Mouse (Mus musculus) heart, embryonic 13.5 days (tissue): ENCODE measurements around the gene Tor4a. TPM values are rescaled to one million over a fixed set of nuclear protein-coding genes. Genes with fewer than 3 reads are reported as not detected.
A peak's percentile ranks its signal among the peaks of the same experiment; 100 is the strongest.

ENCODE experiments used
- ATAC-seq: fragments of 200-750 bp; cut with Nextera tagmentation; 2 replicates; pipeline ENCODE4 v1.8.0; 2017; ENCODE audit warnings: moderate TSS enrichment; ENCODE audit not compliant: insufficient number of reproducible peaks, low FRiP score, low TSS enrichment; ENCODE audit errors: extremely low read depth
- H3K27ac ChIP-seq: fragments of 300-500 bp; sonication (generic); replicated peaks from 2 replicates; pipeline ENCODE4 v1.5.1; 2015; ENCODE audit warnings: moderate library complexity, mild to moderate bottlenecking, inconsistent platforms
- H3K27me3 ChIP-seq: fragments of 300-500 bp; sonication (generic); replicated peaks from 2 replicates; pipeline ENCODE4 v1.6.1; 2015; ENCODE audit warnings: mild to moderate bottlenecking, inconsistent platforms
- H3K36me3 ChIP-seq: fragments of 300-500 bp; sonication (generic); 2 replicates; pipeline ENCODE4 v1.6.1; 2015; ENCODE audit warnings: mild to moderate bottlenecking, inconsistent platforms
- H3K4me1 ChIP-seq: fragments of 300-500 bp; sonication (generic); 2 replicates; pipeline ENCODE4 v1.6.1; 2015; ENCODE audit warnings: inconsistent platforms
- H3K4me2 ChIP-seq: fragments of 300-500 bp; sonication (generic); 2 replicates; pipeline ENCODE4 v1.6.1; 2015; ENCODE audit warnings: inconsistent platforms, mild to moderate bottlenecking, moderate library complexity
- H3K4me3 ChIP-seq: fragments of 300-500 bp; sonication (generic); 2 replicates; pipeline ENCODE4 v1.5.1; 2015; ENCODE audit warnings: moderate library complexity, mild to moderate bottlenecking, inconsistent platforms
- H3K9ac ChIP-seq: fragments of 300-500 bp; sonication (generic); 2 replicates; pipeline ENCODE4 v1.6.1; 2015; ENCODE audit warnings: inconsistent platforms, mild to moderate bottlenecking, moderate library complexity
- H3K9me3 ChIP-seq: fragments of 300-500 bp; sonication (generic); 2 replicates; pipeline ENCODE4 v1.6.1; 2016; ENCODE audit warnings: inconsistent platforms
- WGBS: fragments of 180-500 bp; shearing (Covaris S2); methylation state at CpG from one replicate; pipeline ENCODE4 v1.1.7; 2015; ENCODE audit warnings: mixed read lengths; 5-methylcytosine and 5-hydroxymethylcytosine counted together
- polyA plus RNA-seq: library from polyadenylated mRNA; unstranded; fragments of >200 nt; fragmentation: Nextera tagmentation; extraction: Ambion mirVana; gene quantifications from 2 replicates; pipeline ENCODE4 v1.2.1, GENCODE M21; 2015

Tor4a gene
- 6.4 and 6.9 TPM in 2 replicates for polyA plus RNA-seq

- H3K36me3 ChIP-seq = peaks cover 24% of the 10 kb centered on the region
These were observed at the start of gene Tor4a for GRCm38 (mm10) chr2:25196172-25196954. Tor4a (minus strand) TSS chr2:25196886.

GRCm38 (mm10) chr2:25244144-25244543 lies 47.5 kb upstream of the Tor4a start:
- H3K4me1 ChIP-seq = peaks cover 25% of the 10 kb centered on the region
- no peak for ATAC-seq
- H3K9me3 ChIP-seq = no peaks in the 10 kb centered on the region
- no peak overlapping the region for H3K4me2 ChIP-seq
- peaks cover 43% of the 10 kb centered on the region for H3K27me3 ChIP-seq
- no peak overlapping the region for H3K27ac ChIP-seq
- H3K4me3 ChIP-seq = no peak overlapping the region
- H3K9ac ChIP-seq = no peak overlapping the region
- 79% methylated on average over 4 of the region's 4 CpGs for WGBS
- H3K36me3 ChIP-seq = peaks cover 27% of the 10 kb centered on the region

More at GRCm38 (mm10) chr2:25196172-25196954, at the start of gene Tor4a:
- peak within 1 kb of the TSS; percentile 46 for H3K4me3 ChIP-seq
- peaks cover 51% of the 10 kb centered on the region for H3K4me1 ChIP-seq
- peak within 1 kb of the TSS; percentile 70 for H3K4me2 ChIP-seq
- H3K9ac ChIP-seq = peak within 1 kb of the TSS; percentile 68
- peaks cover 30% of the 10 kb centered on the region for H3K27me3 ChIP-seq
- ATAC-seq = peak; percentile 33
- peak within 1 kb of the TSS; percentile 80 for H3K27ac ChIP-seq
- WGBS = 7% methylated on average over 8 of the region's 8 CpGs
- no peaks in the 10 kb centered on the region for H3K9me3 ChIP-seq

GRCm38 (mm10) chr2:25243342-25243741 lies 46.7 kb upstream of the Tor4a start:
- H3K4me1 ChIP-seq = peaks cover 25% of the 10 kb centered on the region
- peaks cover 19% of the 10 kb centered on the region for H3K36me3 ChIP-seq
- no peak overlapping the region for H3K9ac ChIP-seq
- H3K4me2 ChIP-seq = no peak overlapping the region
- no peak for ATAC-seq
- no peaks in the 10 kb centered on the region for H3K9me3 ChIP-seq
- 64% methylated on average over 8 of the region's 8 CpGs for WGBS
- H3K4me3 ChIP-seq = no peak overlapping the region
- H3K27me3 ChIP-seq = peaks cover 48% of the 10 kb centered on the region
- no peak overlapping the region for H3K27ac ChIP-seq

DNA sequence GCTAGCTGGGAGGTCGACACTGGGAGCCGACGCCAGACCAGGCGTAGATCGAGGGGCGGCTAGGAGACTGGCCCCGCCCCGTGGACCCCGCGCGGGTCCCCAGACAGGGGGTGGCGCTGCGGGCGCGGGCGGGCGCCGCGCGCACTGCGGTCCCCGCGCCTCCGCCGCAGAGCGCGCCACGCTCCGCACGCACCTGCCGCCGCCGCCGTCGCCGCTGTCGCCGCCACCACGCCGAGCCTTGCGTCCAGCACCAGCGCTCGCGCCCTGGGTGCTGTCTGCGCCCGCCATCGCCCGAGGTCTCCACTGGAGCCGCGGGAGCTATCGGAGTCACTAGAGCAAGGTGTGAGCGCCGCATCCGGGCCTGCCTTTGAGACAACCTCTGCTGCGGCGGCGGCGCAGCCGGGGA lies 45.4 kb upstream of the Tor4a start, which contains the start of the genes Rnf208 and Cysrt1:
TSS of gene Rnf208 (plus strand) at position 155 of the 406 bp plus-strand sequence.
TSS of gene Cysrt1 (minus strand) at position 352 of the 406 bp plus-strand sequence.
- H3K4me1 ChIP-seq = peaks cover 25% of the 10 kb centered on the region
- peaks cover 55% of the 10 kb centered on the region for H3K27me3 ChIP-seq
- no peak for ATAC-seq
- H3K27ac ChIP-seq = no peak within 1 kb of the TSS
- H3K9ac ChIP-seq = peak within 1 kb of the TSS; percentile 82
- 0% methylated on average over 58 of the region's 59 CpGs for WGBS
- peak within 1 kb of the TSS; percentile 98 for H3K4me2 ChIP-seq
- peaks cover 7% of the 10 kb centered on the region for H3K36me3 ChIP-seq
- no peaks in the 10 kb centered on the region for H3K9me3 ChIP-seq
- H3K4me3 ChIP-seq = peak within 1 kb of the TSS; percentile 62

DNA sequence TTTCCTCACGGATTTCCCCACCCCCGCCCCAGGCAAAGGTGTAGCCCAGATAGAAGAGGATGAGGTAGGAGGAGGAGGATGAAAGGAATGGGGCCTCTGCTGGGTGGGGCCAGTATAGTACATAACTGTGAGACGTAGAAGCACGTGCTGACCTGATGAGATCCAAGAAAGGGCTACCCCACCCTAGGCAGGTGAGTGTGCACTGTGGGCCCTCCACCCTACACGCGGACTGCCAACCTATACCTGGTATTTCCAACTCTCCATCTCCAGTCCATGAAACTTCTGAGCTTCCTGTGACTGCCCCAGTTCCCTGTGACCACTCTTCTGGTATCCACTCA lies 44.7 kb upstream of the Tor4a start:
- Histone ChIP-seq H3K9me3 (no peaks in the 10 kb centered on the region), H3K27ac (no peak overlapping the region), H3K36me3 (peaks cover 4% of the 10 kb centered on the region; the same call in 1 of the 2 replicates), H3K4me3 (peak overlapping the region; percentile 62), H3K4me1 (peaks cover 25% of the 10 kb centered on the region), H3K4me2 (peak overlapping the region; percentile 98), H3K27me3 (peaks cover 55% of the 10 kb centered on the region), H3K9ac (peak overlapping the region; percentile 82)
- no peak for ATAC-seq
- WGBS = 13% methylated on average over 6 of the region's 6 CpGs

DNA sequence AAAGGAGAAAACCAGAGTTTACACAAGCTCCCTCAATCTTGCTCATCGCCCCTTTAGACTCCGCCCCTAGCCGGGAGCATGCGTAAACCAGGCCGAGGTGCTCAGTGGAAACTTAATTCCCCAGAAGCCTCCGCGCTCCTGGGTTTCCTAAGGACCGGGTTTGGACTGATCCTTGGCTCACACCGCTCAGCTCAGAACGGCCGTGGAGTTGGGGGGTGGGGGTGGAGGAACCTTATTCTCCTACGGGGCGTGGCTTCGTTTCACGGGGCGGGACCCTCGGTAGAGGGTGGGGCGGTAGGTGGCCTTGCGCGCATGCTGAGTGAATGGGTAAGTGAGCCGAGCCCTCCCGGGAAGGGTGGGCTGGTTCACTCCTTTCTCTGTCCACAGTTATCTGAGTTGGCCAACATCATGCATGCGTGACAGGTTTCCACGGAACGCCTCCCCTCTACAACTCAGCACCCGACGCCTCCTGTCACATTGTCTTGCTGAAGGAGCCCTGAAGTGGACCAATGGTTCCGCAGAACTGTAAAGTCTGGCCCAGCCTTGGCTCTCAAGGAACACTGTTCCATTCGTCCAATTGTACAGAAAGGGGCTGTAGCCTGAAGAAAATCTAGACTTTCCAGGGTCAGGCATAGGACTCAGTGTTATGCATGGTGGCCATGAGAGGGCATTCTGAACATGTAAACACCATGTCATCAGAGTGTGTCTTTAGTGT lies 44.2 kb upstream of the Tor4a start:
- Histone ChIP-seq H3K9me3 (no peaks in the 10 kb centered on the region), H3K4me2 (peak overlapping the region; percentile 98), H3K4me3 (peak overlapping the region; percentile 62), H3K27me3 (peaks cover 60% of the 10 kb centered on the region), H3K4me1 (peaks cover 25% of the 10 kb centered on the region), H3K9ac (peak overlapping the region; percentile 60), H3K36me3 (peaks cover 4% of the 10 kb centered on the region; the same call in 1 of the 2 replicates), H3K27ac (no peak overlapping the region)
- ATAC-seq = peak; percentile 19; the same call in 1 of the 2 replicates
- WGBS = 2% methylated on average over 29 of the region's 29 CpGs

GRCm38 (mm10) chr2:25240310-25240709 lies 43.6 kb upstream of the Tor4a start:
- WGBS = 50% methylated on average over 8 of the region's 8 CpGs
- Histone ChIP-seq H3K27me3 (peaks cover 65% of the 10 kb centered on the region), H3K4me1 (peaks cover 25% of the 10 kb centered on the region), H3K27ac (no peak overlapping the region), H3K36me3 (no peaks in the 10 kb centered on the region), H3K9ac (peak overlapping the region; percentile 60; the same call in 1 of the 2 replicates), H3K4me2 (peak overlapping the region; percentile 98), H3K9me3 (no peaks in the 10 kb centered on the region), H3K4me3 (peak overlapping the region; percentile 62)
- no peak for ATAC-seq

- Histone ChIP-seq H3K4me1 (peaks cover 25% of the 10 kb centered on the region), H3K4me2 (no peak overlapping the region), H3K27ac (no peak overlapping the region), H3K27me3 (peaks cover 71% of the 10 kb centered on the region), H3K9ac (no peak overlapping the region), H3K4me3 (no peak overlapping the region), H3K9me3 (no peaks in the 10 kb centered on the region), H3K36me3 (no peaks in the 10 kb centered on the region)
- 72% methylated on average over 3 of the region's 3 CpGs for WGBS
- no peak for ATAC-seq
These were observed 43.1 kb upstream of the Tor4a start for GRCm38 (mm10) chr2:25239766-25240165.

DNA sequence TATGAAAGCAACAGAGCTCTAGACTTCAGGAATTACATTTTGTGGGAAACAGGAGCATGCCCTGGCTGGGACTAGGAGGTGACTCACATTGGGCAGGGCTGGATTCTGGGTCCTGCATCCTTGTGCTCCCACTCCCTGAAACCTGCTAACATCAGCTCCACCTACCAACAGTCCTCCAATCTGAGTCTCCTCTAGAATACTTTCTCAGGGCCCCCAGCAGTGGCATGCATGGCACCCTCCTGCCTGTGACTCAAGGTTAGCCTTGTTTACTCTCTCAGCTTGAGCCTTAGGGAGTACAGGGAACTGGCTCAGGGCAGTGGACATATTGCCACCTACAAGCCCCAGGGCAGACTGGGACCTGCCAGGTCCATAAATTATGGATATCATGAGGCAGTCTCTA lies 41.4 kb upstream of the Tor4a start:
- no peaks in the 10 kb centered on the region for H3K9me3 ChIP-seq
- H3K9ac ChIP-seq = no peak overlapping the region
- H3K27me3 ChIP-seq = peaks cover 75% of the 10 kb centered on the region
- peaks cover 25% of the 10 kb centered on the region for H3K4me1 ChIP-seq
- ATAC-seq = no peak
- H3K27ac ChIP-seq = no peak overlapping the region
- no peak overlapping the region for H3K4me3 ChIP-seq
- H3K4me2 ChIP-seq = no peak overlapping the region
- H3K36me3 ChIP-seq = no peaks in the 10 kb centered on the region

GRCm38 (mm10) chr2:25237522-25237921 lies 40.8 kb upstream of the Tor4a start:
- Histone ChIP-seq H3K36me3 (no peaks in the 10 kb centered on the region), H3K9ac (no peak overlapping the region), H3K27me3 (peaks cover 75% of the 10 kb centered on the region), H3K9me3 (no peaks in the 10 kb centered on the region), H3K27ac (no peak overlapping the region), H3K4me1 (peaks cover 22% of the 10 kb centered on the region), H3K4me3 (no peak overlapping the region), H3K4me2 (no peak overlapping the region)
- 62% methylated on average over 4 of the region's 4 CpGs for WGBS
- ATAC-seq = no peak

GRCm38 (mm10) chr2:25236614-25237013 lies 39.9 kb upstream of the Tor4a start, which contains the start of gene Rnf224:
Rnf224 (minus strand) TSS chr2:25236787.
- H3K9me3 ChIP-seq = no peaks in the 10 kb centered on the region
- H3K4me2 ChIP-seq = no peak within 1 kb of the TSS
- no peaks in the 10 kb centered on the region for H3K36me3 ChIP-seq
- H3K27ac ChIP-seq = no peak within 1 kb of the TSS
- no peak within 1 kb of the TSS for H3K9ac ChIP-seq
- no peak within 1 kb of the TSS for H3K4me3 ChIP-seq
- H3K27me3 ChIP-seq = peaks cover 75% of the 10 kb centered on the region
- peaks cover 13% of the 10 kb centered on the region for H3K4me1 ChIP-seq
- no peak for ATAC-seq
- 14% methylated on average over 8 of the region's 8 CpGs for WGBS
